Mouse (Mus musculus) layer of hippocampus, adult 6 months (tissue): ENCODE data around the gene Coro1b. TPM values are rescaled to one million over a fixed set of nuclear protein-coding genes. Genes with fewer than 3 reads are reported as not detected.

Source experiments
- long read RNA-seq, 2 experiments: library from polyadenylated mRNA; unstranded; transcript quantifications; one replicate each; pipeline ENCODE4 v2.0.0; 2019 to 2020
- polyA plus RNA-seq: library from polyadenylated mRNA; unstranded; fragments of <200 nt; fragmentation: Nextera tagmentation; gene quantifications from 2 replicates; pipeline ENCODE4 v1.2.3, GENCODE M21; 2021

The Coro1b gene
- polyA plus RNA-seq, result 101 and 105 TPM in 2 replicates
- long read RNA-seq, experiment 1, transcript Coro1b-201 (11 exons, 1,888 nt), result major isoform, 98 of 193 reads
- long read RNA-seq, experiment 1, partial matches to known transcripts, result 15 of 193 reads
- long read RNA-seq, experiment 1, other reads (novel, unspliced or antisense), result 80 of 193 reads
- long read RNA-seq, experiment 2, transcript Coro1b-201 (11 exons, 1,888 nt), result major isoform, 221 of 441 reads
- long read RNA-seq, experiment 2, partial matches to known transcripts, result 22 of 441 reads
- long read RNA-seq, experiment 2, other reads (novel, unspliced or antisense), result 197 of 441 reads

GRCm38 (mm10) chr19:4148491-4148806, at the start of gene Coro1b:
Coro1b (plus strand) TSS chr19:4148619.

GRCm38 (mm10) chr19:4099837-4100717, 48.3 kb upstream of the Coro1b start, which contains the start of gene Pitpnm1:
Pitpnm1 (plus strand) TSS chr19:4099998.

GRCm38 (mm10) chr19:4125741-4126696, 22.4 kb upstream of the Coro1b start, which contains the start of gene Aip:
Aip (minus strand) TSS chr19:4125858.

GRCm38 (mm10) chr19:4139446-4139845, 9.0 kb upstream of the Coro1b start, which contains the start of gene Gpr152:
Gpr152 (plus strand) TSS chr19:4139787.

GRCm38 (mm10) chr19:4143759-4144268, 4.6 kb upstream of the Coro1b start, which contains the start of gene Cabp4:
Cabp4 (minus strand) TSS chr19:4144033.

GRCm38 (mm10) chr19:4153232-4153654, 4.8 kb downstream of the Coro1b start, which contains the start of gene Ptprcap:
Ptprcap (plus strand) TSS chr19:4153604.

GRCm38 (mm10) chr19:4162646-4163542, 14.5 kb downstream of the Coro1b start, which contains the start of gene Rps6kb2:
Rps6kb2 (minus strand) TSS chr19:4163354.

GRCm38 (mm10) chr19:4175368-4175947, 27.0 kb downstream of the Coro1b start, which contains the start of gene Carns1:
Carns1 (minus strand) TSS chr19:4175479.

GRCm38 (mm10) chr19:4190831-4191334, 42.5 kb downstream of the Coro1b start, which contains the start of gene Tbc1d10c:
Tbc1d10c (minus strand) TSS chr19:4191284.

GRCm38 (mm10) chr19:4191528-4192250, 43.3 kb downstream of the Coro1b start, which contains the start of gene Ppp1ca:
Ppp1ca (plus strand) TSS chr19:4192065.

GRCm38 (mm10) chr19:4201291-4201909, 53.0 kb downstream of the Coro1b start, which contains the start of gene Rad9a:
Rad9a (minus strand) TSS chr19:4201662.

Other genes starting within 250 kb of the Coro1b start
- gene Tcirg1, start 241.5 kb upstream of the Coro1b start, polyA plus RNA-seq, result 3.9 and 4.3 TPM in 2 replicates
- 575 and 594 TPM in 2 replicates for gene Ndufs8, start 235.8 kb upstream of the Coro1b start, polyA plus RNA-seq
- gene Aldh3b1, start 218.8 kb upstream of the Coro1b start, polyA plus RNA-seq, result 7.0 and 8.7 TPM in 2 replicates
- 25.0 and 27.9 TPM in 2 replicates for gene Unc93b1, start 213.4 kb upstream of the Coro1b start, polyA plus RNA-seq
- not detected in 2 replicates for gene Aldh3b3, start 190.0 kb upstream of the Coro1b start, polyA plus RNA-seq
- 2.3 and 2.5 TPM in 2 replicates for gene Aldh3b2, start 176.3 kb upstream of the Coro1b start, polyA plus RNA-seq
- 2.2 and 3.3 TPM in 2 replicates for gene Acy3, start 162.0 kb upstream of the Coro1b start, polyA plus RNA-seq
- 0.10 TPM in 1 of 2 replicates, not detected in the other for gene Tbx10, start 155.9 kb upstream of the Coro1b start, polyA plus RNA-seq
- gene Nudt8, start 148.0 kb upstream of the Coro1b start, polyA plus RNA-seq, result 22.0 and 24.3 TPM in 2 replicates
- gene Gm49405, start 148.0 kb upstream of the Coro1b start, polyA plus RNA-seq, result 0.09 and 0.10 TPM in 2 replicates
- 2.8 and 2.9 TPM in 2 replicates for gene Doc2g, start 145.3 kb upstream of the Coro1b start, polyA plus RNA-seq
- 448 and 464 TPM in 2 replicates for gene Ndufv1, start 135.8 kb upstream of the Coro1b start, polyA plus RNA-seq
- gene Gstp1, start 110.6 kb upstream of the Coro1b start, polyA plus RNA-seq, result 1,221 and 1,279 TPM in 2 replicates
- gene Gstp2, start 102.6 kb upstream of the Coro1b start, polyA plus RNA-seq, result 2.1 and 2.8 TPM in 2 replicates
- not detected in 2 replicates for gene Gstp3, start 89.0 kb upstream of the Coro1b start, polyA plus RNA-seq
- gene Cabp2, start 67.0 kb upstream of the Coro1b start, polyA plus RNA-seq, result not detected in 2 replicates
- 59.8 and 62.1 TPM in 2 replicates for gene Cdk2ap2, start 51.4 kb upstream of the Coro1b start, polyA plus RNA-seq
- gene Pitpnm1, start 48.6 kb upstream of the Coro1b start, polyA plus RNA-seq, result 52.0 and 59.9 TPM in 2 replicates
- gene Aip, start 22.8 kb upstream of the Coro1b start, polyA plus RNA-seq, result 204 and 212 TPM in 2 replicates
- not detected in 2 replicates for gene Gpr152, start 8.8 kb upstream of the Coro1b start, polyA plus RNA-seq
- gene Cabp4, start 4.6 kb upstream of the Coro1b start, polyA plus RNA-seq, result 0.04 TPM in 1 of 2 replicates, not detected in the other
- 1.2 and 2.0 TPM in 2 replicates for gene Ptprcap, start 5.0 kb downstream of the Coro1b start, polyA plus RNA-seq
- 7.5 and 9.5 TPM in 2 replicates for gene Rps6kb2, start 14.7 kb downstream of the Coro1b start, polyA plus RNA-seq
- gene Carns1, start 26.9 kb downstream of the Coro1b start, polyA plus RNA-seq, result 2.8 and 2.9 TPM in 2 replicates
- 0.19 TPM in 1 of 2 replicates, not detected in the other for gene Tbc1d10c, start 42.7 kb downstream of the Coro1b start, polyA plus RNA-seq
- gene Ppp1ca, start 43.4 kb downstream of the Coro1b start, polyA plus RNA-seq, result 345 and 357 TPM in 2 replicates
- gene Rad9a, start 53.0 kb downstream of the Coro1b start, polyA plus RNA-seq, result 5.9 and 6.0 TPM in 2 replicates
- 0.18 and 0.26 TPM in 2 replicates for gene Clcf1, start 65.6 kb downstream of the Coro1b start, polyA plus RNA-seq
- not detected in 2 replicates for gene AC109138.7, start 65.7 kb downstream of the Coro1b start, polyA plus RNA-seq
- 27.9 and 28.1 TPM in 2 replicates for gene Pold4, start 83.3 kb downstream of the Coro1b start, polyA plus RNA-seq
- gene Ssh3, start 120.6 kb downstream of the Coro1b start, polyA plus RNA-seq, result 4.5 and 4.9 TPM in 2 replicates
- gene Ankrd13d, start 134.5 kb downstream of the Coro1b start, polyA plus RNA-seq, result 37.6 and 39.0 TPM in 2 replicates
- 53.7 and 55.0 TPM in 2 replicates for gene Grk2, start 157.6 kb downstream of the Coro1b start, polyA plus RNA-seq
- 13.0 and 15.2 TPM in 2 replicates for gene Kdm2a, start 249.7 kb downstream of the Coro1b start, polyA plus RNA-seq